Mouse (Mus musculus) olfactory bulb, adult 2 months (tissue): Measurements from ENCODE around the gene Birc5.

Source experiments
- CTCF ChIP-seq: fragments of 200-500 bp; IDR thresholded peaks from 2 replicates; pipeline ENCODE4 v1.5.1; 2012; ENCODE audit warnings: low read depth, mild to moderate bottlenecking, low read length, moderate library complexity; ENCODE audit not compliant: insufficient read depth
- POLR2A ChIP-seq: fragments of 200-500 bp; IDR thresholded peaks from 2 replicates; pipeline ENCODE4 v1.6.1; 2012; ENCODE audit warnings: mild to moderate bottlenecking, low read depth, low read length, moderate library complexity; ENCODE audit not compliant: insufficient read depth

GRCm38 (mm10) chr11:117827386-117827785, 21.7 kb upstream of the Birc5 start:
- TF ChIP-seq CTCF (no peak), POLR2A (no peak)
